Mouse (Mus musculus): Measurements from ENCODE around the gene Rmi2.

Rmi2 gene

GRCm38 (mm10) chr16:10919856-10920255, 85.0 kb downstream of the Rmi2 start:
- DNase-seq (ENCODE audit: extremely low spot score, low spot score): no peak

- DNase-seq (ENCODE audit: extremely low spot score, low spot score): no peak
Observed at GRCm38 (mm10) chr16:10923561-10923960, 88.7 kb downstream of the Rmi2 start.

GRCm38 (mm10) chr16:10925591-10926180, 90.8 kb downstream of the Rmi2 start:
- DNase-seq (ENCODE audit: extremely low spot score, low spot score): no peak

GRCm38 (mm10) chr16:10927026-10927425, 92.2 kb downstream of the Rmi2 start:
- DNase-seq (ENCODE audit: extremely low spot score, low spot score): no peak

- DNase-seq (ENCODE audit: extremely low spot score, low spot score): no peak
Observed at GRCm38 (mm10) chr16:10933372-10933771, 98.5 kb downstream of the Rmi2 start.

GRCm38 (mm10) chr16:10934047-10934446, 99.2 kb downstream of the Rmi2 start:
- DNase-seq (ENCODE audit: extremely low spot score, low spot score): no peak

GRCm38 (mm10) chr16:10936700-10937319, 102.0 kb downstream of the Rmi2 start:
- peak; percentile 33 for DNase-seq (ENCODE audit: extremely low spot score, low spot score)

- no peak for DNase-seq (ENCODE audit: extremely low spot score, low spot score)
Observed at GRCm38 (mm10) chr16:10937497-10937896, 102.6 kb downstream of the Rmi2 start.

- no peak for DNase-seq (ENCODE audit: extremely low spot score, low spot score)
Observed at GRCm38 (mm10) chr16:10939932-10940331, 105.1 kb downstream of the Rmi2 start.

GRCm38 (mm10) chr16:10940661-10941060, 105.8 kb downstream of the Rmi2 start:
- DNase-seq (ENCODE audit: extremely low spot score, low spot score): no peak
